Mouse (Mus musculus) liver, postnatal 0 days (tissue): ENCODE results near the gene Elovl5.

Experiments
- CTCF ChIP-seq: sonication (generic); IDR thresholded peaks from 2 replicates; pipeline ENCODE4 v1.5.1; 2016; ENCODE audit warnings: antibody characterized with exemption, low read depth
- EP300 ChIP-seq: IDR thresholded peaks from 2 replicates; pipeline ENCODE4 v1.6.1; 2016; ENCODE audit warnings: antibody characterized with exemption, low read depth, mild to moderate bottlenecking

GRCm38 (mm10) chr9:77943316-77943715 lies 26.2 kb downstream of the Elovl5 start:
- TF ChIP-seq CTCF (no peak), EP300 (peak; percentile 70)
